Mouse (Mus musculus) megakaryocyte progenitor cell, adult 5-6 weeks (primary cell): ENCODE results near the gene Hes1. TPM values are rescaled to one million over a fixed set of nuclear protein-coding genes. Genes with fewer than 3 reads are reported as not detected.
A peak's percentile ranks its signal among the peaks of the same experiment; 100 is the strongest.

Experiments used
- ATAC-seq: replicated peaks from 2 replicates; pipeline ENCODE4 v1.8.0; 2016; ENCODE audit warnings: mild to moderate bottlenecking, moderate TSS enrichment, inconsistent platforms; ENCODE audit not compliant: poor library complexity
- total RNA-seq, 2 experiments: library from RNA; stranded (forward) in 1 of 2; stranded (reverse) in 1 of 2; fragments of 157-497, 149-512 nt in 1 of 2; fragments of 200-1000 nt in 1 of 2; gene quantifications; 2 replicates each; pipeline versions ENCODE4 v1.2.3 to v1.2.4; 2015 to 2017

Hes1 gene
- total RNA-seq, 2 experiments from 2014 or later = 0.47 to 6.0 TPM

- ATAC-seq = no peak
Measured at GRCm38 (mm10) chr16:30050767-30051490, 13.3 kb upstream of the Hes1 start.

GRCm38 (mm10) chr16:30052271-30052670 lies 11.9 kb upstream of the Hes1 start:
- no peak for ATAC-seq

GRCm38 (mm10) chr16:30052839-30053511 lies 11.2 kb upstream of the Hes1 start:
- no peak for ATAC-seq

- ATAC-seq = no peak
Measured at GRCm38 (mm10) chr16:30054541-30054940, 9.6 kb upstream of the Hes1 start.

GRCm38 (mm10) chr16:30055361-30055889 lies 8.8 kb upstream of the Hes1 start:
- no peak for ATAC-seq

- ATAC-seq = no peak
Measured at GRCm38 (mm10) chr16:30055927-30056326, 8.3 kb upstream of the Hes1 start.

- no peak for ATAC-seq
Measured at GRCm38 (mm10) chr16:30056906-30057305, 7.3 kb upstream of the Hes1 start.

- peak; percentile 35 for ATAC-seq
Measured at GRCm38 (mm10) chr16:30058974-30059717, 5.0 kb upstream of the Hes1 start.

- ATAC-seq = no peak
Measured at GRCm38 (mm10) chr16:30060412-30060811, 3.8 kb upstream of the Hes1 start.

- ATAC-seq = no peak
Measured at GRCm38 (mm10) chr16:30062242-30063030, 1.7 kb upstream of the Hes1 start.

- no peak for ATAC-seq
Measured at GRCm38 (mm10) chr16:30063121-30063881, 883 bp upstream of the Hes1 start.

- no peak for ATAC-seq
Measured at GRCm38 (mm10) chr16:30064613-30065012, 429 bp downstream of the Hes1 start.

- peak; percentile 62 for ATAC-seq
Measured at GRCm38 (mm10) chr16:30065077-30065476, 893 bp downstream of the Hes1 start.

- ATAC-seq = no peak
Measured at GRCm38 (mm10) chr16:30065537-30066183, 1.5 kb downstream of the Hes1 start.

GRCm38 (mm10) chr16:30066184-30066851 lies 2.1 kb downstream of the Hes1 start:
- ATAC-seq = peak; percentile 1; the same call in 1 of the 2 replicates

GRCm38 (mm10) chr16:30066852-30067301 lies 2.7 kb downstream of the Hes1 start:
- peak; percentile 27 for ATAC-seq

- no peak for ATAC-seq
Measured at GRCm38 (mm10) chr16:30068041-30069020, 4.1 kb downstream of the Hes1 start.

- no peak for ATAC-seq
Measured at GRCm38 (mm10) chr16:30069580-30069949, 5.4 kb downstream of the Hes1 start.
